Mouse (Mus musculus) c-Kit-positive CD71-positive TER-119-positive erythroid progenitor cells, embryonic 14.5 days (primary cell): ENCODE measurements around the gene Acta1.

ENCODE experiments used
- DNase-seq: peaks from one replicate; pipeline ENCODE4 v3.0.0-alpha.2; 2013; ENCODE audit warnings: low spot score

The Acta1 gene

DNA sequence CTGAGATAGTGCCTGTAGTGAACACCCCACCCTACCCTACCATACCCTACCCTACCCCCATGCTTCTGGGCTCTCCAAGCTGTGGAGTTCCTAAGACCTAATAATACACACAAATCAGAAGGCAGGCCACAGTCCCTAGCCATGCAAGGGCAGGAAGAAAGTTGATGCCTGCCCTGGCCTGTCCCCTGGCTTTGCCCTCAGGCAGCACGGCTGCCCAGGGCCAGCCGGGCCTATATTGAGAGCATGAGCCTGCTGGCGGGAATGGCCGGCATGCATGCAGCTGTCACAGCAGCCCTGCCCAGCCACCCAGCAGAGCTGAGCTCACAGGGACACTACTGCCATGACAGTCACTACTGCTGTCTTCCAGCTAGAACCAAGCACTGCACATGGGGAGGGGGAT is 11.5 kb downstream of the Acta1 start:
- DNase-seq: no peak

- no peak for DNase-seq
Measured at GRCm38 (mm10) chr8:123882412-123882811, 12.1 kb downstream of the Acta1 start.

DNA sequence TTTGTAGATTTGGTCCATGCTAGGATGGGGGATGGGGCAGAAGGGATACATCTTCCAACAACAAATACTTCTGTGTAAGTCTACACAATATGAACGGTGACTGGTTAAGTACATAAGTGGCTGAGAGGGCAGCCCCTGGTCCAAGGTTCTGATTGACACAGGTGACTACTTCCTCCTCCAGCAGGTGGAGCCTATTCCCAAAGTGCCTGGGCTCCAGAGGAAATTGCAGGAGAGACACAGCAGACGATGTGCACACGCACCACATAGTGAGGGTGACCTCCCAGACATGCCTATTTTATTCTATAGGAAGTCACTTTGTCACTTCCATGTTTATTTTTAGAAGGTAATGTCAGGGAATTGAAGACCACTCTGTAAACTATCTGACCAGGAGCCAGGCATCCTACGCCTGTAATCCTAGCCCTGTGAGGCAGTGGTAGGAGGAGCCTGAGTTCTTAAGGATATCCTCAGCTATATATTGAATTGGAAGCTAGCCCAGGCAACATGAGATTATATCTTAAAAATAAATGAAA is 13.7 kb downstream of the Acta1 start:
- DNase-seq: no peak

DNA sequence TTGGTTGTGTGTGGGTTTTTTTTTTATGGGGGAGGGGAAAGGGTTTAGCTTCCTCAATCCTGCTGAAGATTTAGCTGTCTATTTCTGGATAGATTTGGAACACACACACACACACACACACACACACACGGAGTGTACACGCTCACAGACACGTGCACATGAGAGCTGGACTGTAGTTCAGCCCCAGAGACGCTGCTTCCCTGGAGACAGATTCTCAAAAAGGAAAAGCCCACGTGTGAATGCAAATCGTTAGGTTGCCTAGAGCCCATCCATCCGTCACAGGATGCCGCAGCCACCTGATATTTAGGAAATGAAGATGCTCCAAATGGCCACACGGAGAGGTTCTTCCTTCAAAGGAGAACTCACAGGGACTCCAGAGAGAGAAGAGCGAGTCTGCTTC is 14.3 kb downstream of the Acta1 start:
- no peak for DNase-seq

DNA sequence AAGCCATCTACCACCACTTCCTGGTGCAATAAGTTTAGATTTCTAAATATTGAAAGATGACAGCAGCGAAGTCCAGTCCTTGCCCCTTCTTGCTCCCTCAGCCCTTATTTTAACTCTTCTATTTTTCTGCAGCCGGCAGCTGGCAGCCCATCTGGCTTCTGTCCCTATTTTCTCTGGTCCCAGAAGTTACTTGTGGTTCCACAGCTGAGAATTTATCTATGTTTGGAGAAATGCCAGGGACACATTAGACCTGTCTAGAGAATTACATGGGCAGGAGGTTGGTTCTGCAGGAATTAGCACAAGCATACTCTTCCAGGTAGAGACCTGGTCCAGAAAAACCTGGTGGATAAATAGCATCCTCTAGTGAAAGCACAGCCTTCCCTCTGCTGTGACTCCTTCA is 16.7 kb downstream of the Acta1 start:
- no peak for DNase-seq

- DNase-seq: no peak
Measured at GRCm38 (mm10) chr8:123874324-123874723, 20.2 kb downstream of the Acta1 start.

- DNase-seq: no peak
Measured at GRCm38 (mm10) chr8:123873364-123873763, 21.2 kb downstream of the Acta1 start.

- no peak for DNase-seq
Measured at GRCm38 (mm10) chr8:123872048-123872447, 22.5 kb downstream of the Acta1 start.

- no peak for DNase-seq
Measured at GRCm38 (mm10) chr8:123866971-123867370, 27.6 kb downstream of the Acta1 start.

GRCm38 (mm10) chr8:123865786-123866185 is 28.8 kb downstream of the Acta1 start:
- DNase-seq: no peak

- no peak for DNase-seq
Measured at GRCm38 (mm10) chr8:123860386-123860785, 34.2 kb downstream of the Acta1 start.

DNA sequence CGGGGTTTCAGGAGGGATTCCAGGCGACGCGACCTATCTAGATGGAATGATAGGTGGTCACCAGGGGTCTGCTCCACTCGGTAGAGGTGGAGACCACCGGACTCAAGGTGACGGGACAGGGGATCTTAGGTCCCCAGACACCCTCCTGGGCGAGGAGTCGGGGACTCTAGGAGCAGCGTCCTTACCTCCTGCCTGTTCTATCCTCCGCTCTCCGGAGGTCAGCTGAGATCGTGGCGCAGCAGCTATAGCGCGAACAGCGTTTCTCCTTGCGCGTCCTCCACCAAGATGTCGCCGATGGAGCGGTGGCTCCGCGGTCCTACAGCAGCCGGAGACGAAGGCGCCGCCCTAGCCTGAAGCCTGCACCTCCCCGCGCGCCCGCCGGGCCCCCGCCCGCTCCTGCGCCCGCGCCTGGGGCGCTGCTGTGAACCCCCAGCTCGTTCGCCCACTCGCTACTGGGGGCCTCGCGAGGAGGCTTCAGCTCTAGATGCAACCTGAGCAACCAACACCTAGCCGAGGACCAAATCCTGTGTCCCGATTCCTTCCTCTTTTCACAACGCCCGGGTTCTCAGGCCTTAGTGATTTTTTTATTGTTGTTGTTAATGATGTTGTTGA is 34.8 kb downstream of the Acta1 start, which contains the start of gene Ccsap:
Gene Ccsap, minus strand, starts transcription at position 562 of the 612 bp plus-strand sequence.
- peak; percentile 49 for DNase-seq

DNA sequence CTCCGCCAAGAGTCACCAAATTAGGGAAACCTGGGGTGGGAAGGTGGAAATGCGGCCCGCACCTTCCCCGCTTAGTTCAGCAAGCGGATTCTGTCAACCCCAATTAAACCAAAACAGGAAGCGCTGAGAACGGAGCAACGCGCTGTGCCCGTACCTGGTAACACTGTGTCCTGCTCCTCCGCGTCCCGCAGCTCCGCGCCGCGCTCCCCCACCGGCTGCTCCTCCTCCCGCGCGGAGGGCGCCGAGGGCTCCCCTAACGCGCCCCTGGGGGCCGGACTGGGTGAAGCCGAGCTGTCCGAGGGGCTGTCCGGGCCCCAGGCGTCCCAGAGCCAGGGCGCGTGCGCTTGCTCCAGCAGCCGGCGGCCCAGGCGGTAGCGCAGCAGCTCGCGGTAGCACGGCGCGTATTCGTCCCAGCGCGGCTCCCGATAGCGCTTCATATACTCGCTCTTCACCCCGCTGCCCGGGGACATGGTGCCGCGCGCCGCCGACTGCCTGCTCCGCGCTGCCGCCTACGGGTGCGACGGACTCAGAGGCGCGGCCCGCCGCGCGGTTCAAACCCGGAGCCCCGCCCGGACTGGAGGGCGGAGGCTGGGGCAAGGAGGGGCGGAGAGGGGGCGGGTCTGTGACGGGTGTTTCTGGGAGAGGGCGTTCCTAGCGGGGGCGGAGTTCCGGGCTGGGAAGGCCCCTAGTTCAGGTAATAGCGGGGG is 35.5 kb downstream of the Acta1 start:
- DNase-seq: peak; percentile 94

DNA sequence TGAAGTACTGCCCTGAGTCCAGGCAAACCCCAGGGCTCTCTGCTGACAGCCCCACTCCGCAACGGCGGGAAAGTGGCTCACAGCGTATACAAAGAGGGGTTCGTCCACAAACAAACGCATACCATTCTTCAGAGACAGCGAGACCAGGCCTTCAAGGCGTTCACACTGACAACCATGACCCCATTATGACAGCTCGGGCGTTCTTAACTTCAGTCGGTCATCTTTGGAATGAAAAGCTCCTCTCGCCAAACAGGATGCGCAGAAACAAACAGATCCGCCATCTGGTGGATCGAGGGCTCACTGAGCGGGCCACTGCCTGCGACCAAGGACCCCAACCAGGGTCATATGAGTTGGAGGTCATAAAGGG is 36.0 kb downstream of the Acta1 start:
- peak; percentile 35 for DNase-seq

GRCm38 (mm10) chr8:123857361-123857760 is 37.2 kb downstream of the Acta1 start:
- no peak for DNase-seq

- no peak for DNase-seq
Measured at GRCm38 (mm10) chr8:123854733-123855475, 39.6 kb downstream of the Acta1 start.

DNA sequence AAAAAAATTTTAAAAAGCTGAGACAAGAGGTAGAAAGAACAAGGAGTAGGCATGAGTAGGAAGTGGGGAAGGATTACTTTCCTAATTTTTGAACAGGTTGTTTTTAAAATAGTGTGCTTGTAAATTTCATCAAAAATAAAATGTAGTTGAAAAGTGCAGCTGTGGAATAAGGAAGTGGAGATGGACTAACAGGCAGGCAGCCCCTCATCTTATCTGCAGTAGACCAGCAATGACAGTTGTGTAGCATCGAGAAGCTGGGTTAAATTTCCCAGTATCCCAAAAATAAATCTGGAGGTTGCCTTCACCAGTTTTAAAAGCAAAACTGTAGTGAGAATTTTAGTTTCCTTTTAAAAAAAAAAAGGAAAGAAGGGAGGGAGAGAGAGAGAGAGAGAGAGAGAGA is 40.3 kb downstream of the Acta1 start:
- DNase-seq: no peak

- DNase-seq: no peak
Measured at GRCm38 (mm10) chr8:123851590-123851989, 43.0 kb downstream of the Acta1 start.

GRCm38 (mm10) chr8:123849352-123849751 is 45.2 kb downstream of the Acta1 start:
- no peak for DNase-seq

DNA sequence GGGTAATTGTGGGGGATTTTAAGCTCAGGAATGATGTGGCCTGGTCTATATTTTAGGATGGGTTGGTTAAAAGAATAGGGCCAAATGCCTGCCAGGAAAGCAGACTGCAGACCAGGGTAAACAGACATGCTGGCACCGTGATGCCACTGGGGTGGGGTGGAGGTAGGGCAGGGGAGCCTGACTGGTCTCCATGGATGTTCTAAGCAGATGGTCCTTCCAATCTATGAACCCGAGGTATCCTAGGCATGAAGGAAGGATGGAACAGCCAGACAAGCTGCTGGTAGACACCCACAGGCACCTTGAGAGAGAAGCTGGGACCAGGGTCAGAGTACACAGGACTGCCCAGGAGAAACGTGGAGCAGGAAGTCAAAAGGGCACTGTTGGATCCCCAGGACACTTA is 47.0 kb downstream of the Acta1 start:
- DNase-seq: no peak

DNA sequence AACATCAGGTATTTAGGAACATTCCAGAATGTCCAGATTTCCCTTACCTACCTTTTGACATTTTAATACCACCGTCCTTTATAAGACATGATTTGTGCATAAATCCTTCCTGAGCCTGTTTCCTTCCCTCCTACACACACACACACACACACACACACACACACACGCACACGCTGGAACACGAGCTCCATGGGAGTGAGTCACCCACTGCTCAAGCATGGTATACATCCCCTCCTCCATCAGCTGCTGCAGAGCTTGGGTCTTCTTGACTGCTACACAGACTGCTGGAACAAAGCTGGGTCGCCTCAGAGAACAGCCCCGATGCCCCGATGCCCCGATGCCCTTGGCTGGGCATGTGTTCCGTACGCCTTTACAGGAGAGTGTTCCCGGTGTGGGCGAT is 48.0 kb downstream of the Acta1 start:
- no peak for DNase-seq

DNA sequence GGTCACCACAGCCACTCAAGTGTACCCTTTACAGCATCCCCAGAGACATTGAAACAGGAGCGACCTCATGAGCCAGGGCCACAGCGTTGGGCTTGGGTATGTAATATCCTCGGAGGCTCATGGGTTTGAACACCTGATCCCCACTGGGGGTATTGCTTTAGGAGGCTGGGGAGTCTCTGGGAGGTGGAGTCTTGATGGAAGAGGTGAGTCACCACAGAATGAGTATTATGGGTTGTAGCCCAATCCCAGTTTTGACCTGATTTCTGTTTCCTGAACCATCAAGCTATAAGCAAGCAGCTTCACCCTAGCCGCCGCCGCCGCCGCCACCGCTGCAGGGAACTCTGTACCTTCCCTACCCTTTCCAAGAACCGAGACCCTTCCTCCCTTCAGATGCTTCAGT is 48.6 kb downstream of the Acta1 start:
- no peak for DNase-seq

GRCm38 (mm10) chr8:123845114-123845513 is 49.4 kb downstream of the Acta1 start:
- DNase-seq: no peak
